ENCODE assay signal across 12 mouse cellular contexts in genomic region chr8:128268010-128268409, GRCm38 (mm10).
A peak's percentile ranks its signal among the peaks of the same experiment; 100 is the strongest.
DNase-seq lines count a peak whose midpoint lies in the region; ATAC-seq lines count a peak whose summit lies in the region.
"Had no signal": no experiment of that assay in that cellular context is flagged by ENCODE, and none has a peak within 500 bp of the region (broad histone marks: within the 10 kb centered on the region; RNA-seq: fewer than 3 reads in every experiment).

No protein-coding gene starts in this region.

- WGBS in kidney, embryonic 15.5 days = 48% methylated on average over 3 of the region's 3 CpGs

- H3K4me1 ChIP-seq in kidney, embryonic 15.5 days = peaks cover 43% of the 10 kb centered on the region

- H3K9me3 ChIP-seq in kidney, embryonic 15.5 days (replicated peaks) = no peaks in the 10 kb centered on the region
- H3K9me3 ChIP-seq: limb, embryonic 13.5 days; midbrain, embryonic 13.5 days had no signal

- no peak overlapping the region for H3K9ac ChIP-seq in kidney, embryonic 15.5 days
- H3K9ac ChIP-seq: limb, embryonic 13.5 days; midbrain, embryonic 13.5 days had no signal

- no peaks in the 10 kb centered on the region for H3K27me3 ChIP-seq in kidney, embryonic 15.5 days
- H3K27me3 ChIP-seq: limb, embryonic 13.5 days; midbrain, embryonic 13.5 days had no signal

- peak overlapping the region; percentile 86 for H3K27ac ChIP-seq in kidney, embryonic 15.5 days
- H3K27ac ChIP-seq: midbrain, embryonic 13.5 days had no signal

- no peak overlapping the region for H3K4me2 ChIP-seq in kidney, embryonic 15.5 days
- H3K4me2 ChIP-seq: limb, embryonic 13.5 days; midbrain, embryonic 13.5 days had no signal

- H3K4me3 ChIP-seq in kidney, embryonic 15.5 days (replicated peaks) = no peak overlapping the region
- H3K4me3 ChIP-seq: limb, embryonic 13.5 days; midbrain, embryonic 13.5 days had no signal

- H3K36me3 ChIP-seq in kidney, embryonic 15.5 days = no peaks in the 10 kb centered on the region
- H3K36me3 ChIP-seq: limb, embryonic 13.5 days; midbrain, embryonic 13.5 days had no signal

- ATAC-seq in kidney, embryonic 15.5 days (replicated peaks; ENCODE audit: low FRiP score) = no peak
- ATAC-seq in activated CD4-positive, CD25-positive, alpha-beta regulatory T cell, adult 4 months = peak; percentile 62
- ATAC-seq in granulocyte monocyte progenitor cell, adult 5-6 weeks (replicated peaks; ENCODE audit: poor library complexity, severe bottlenecking) = peak; percentile 51; the same call in 1 of the 2 replicates
- ATAC-seq: forebrain, embryonic 14.5 days; midbrain, embryonic 13.5 days had no signal

- DNase-seq in kidney, postnatal 10 days = no peak
- DNase-seq in lung, postnatal 36 days = peak; percentile 21
- no peak for DNase-seq in testis, postnatal 14 days (ENCODE audit: low spot score)
- no peak for DNase-seq in cerebellum, adult 18-20 months
- DNase-seq: layer of hippocampus, adult 9-11 months; thymus, adult 18-20 months had no signal
